Mouse (Mus musculus): ENCODE results near the gene Lrrc4b. TPM values are rescaled to one million over a fixed set of nuclear protein-coding genes. Genes with fewer than 3 reads are reported as not detected.

Gene Lrrc4b
- not detected in 2 replicates for total RNA-seq (2023)

DNA sequence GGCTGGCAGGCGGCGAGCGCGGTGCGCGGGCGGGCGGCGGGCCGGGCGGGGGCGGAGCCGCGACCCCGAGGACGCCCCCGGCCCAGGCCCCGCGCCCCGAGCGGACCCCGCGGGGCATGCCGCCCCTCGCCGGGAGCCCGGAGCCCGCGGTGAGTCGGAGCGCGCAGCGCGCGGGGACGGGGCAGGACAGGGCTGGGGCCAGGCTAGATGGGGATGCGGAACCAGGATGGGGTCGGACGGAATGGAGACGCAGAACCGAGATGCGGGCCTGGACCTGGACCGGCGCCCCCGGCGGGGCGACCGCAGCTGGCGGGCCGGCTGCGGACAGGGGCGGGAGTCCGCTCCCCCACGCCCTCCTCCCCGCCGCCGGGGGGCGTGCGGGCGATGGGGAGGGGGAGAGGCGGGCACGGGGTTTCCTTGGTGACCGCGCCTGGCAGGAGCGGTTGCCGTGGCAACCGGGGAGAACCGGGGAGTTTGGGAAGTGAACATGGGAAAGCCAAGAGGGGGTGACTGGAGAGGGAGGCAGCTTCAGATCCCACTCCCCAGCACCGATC, at the start of gene Lrrc4b:
Lrrc4b (plus strand) TSS at position 51 of the 554 bp plus-strand sequence.

DNA sequence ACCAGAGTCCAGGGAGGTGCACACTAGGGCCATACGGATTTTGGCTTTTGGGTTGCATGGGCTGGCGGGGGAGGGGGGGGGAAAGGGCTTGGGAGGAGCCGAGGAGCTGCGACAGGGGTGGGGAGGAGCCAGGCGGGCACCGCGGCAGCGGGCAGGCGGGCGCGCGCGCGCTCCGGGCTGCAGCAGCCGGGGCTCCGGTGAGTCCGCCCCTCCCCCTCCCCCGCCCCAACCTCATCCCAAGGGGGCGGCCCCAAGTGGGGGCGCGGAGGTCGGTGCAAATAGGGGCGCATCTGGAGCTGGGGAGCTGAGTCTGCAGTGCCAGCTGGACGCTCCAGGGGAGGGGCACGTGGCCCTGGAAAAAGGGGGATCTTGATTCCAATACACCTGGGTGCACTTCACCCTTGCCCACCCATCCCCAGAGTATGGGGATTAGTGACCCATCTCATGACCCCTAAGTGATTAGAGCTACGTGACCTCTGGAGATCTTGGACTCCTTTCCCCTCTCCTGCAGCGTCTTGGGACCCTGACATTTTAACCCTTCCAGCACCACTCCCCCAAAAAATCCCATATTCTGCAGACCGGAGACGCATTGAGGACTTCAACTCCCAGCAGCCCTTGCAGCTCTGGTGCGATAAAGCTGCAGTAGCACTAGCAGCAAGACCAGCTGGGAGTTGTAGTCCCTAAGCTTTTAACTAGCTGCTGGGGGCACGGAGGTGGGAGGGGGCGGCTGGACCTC, 44.7 kb upstream of the Lrrc4b start, which contains the start of gene Syt3:
Syt3 (plus strand) TSS at position 123 of the 736 bp plus-strand sequence.

DNA sequence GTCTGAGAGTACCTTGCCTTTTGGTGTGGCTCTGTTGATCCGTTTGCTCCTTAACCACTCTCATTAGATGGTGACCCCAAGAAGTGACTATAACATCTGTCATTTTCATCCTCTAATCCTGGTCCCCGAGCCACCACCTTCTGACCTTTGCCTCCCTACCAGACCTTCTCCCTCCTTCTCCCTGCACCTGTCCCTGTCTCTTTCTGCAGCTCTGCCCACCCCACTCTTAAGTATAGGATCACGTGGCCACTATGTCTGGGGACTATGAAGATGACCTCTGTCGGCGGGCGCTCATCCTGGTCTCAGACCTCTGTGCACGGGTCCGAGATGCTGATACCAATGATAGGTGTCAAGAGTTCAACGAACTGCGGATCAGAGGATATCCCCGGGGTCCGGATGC, 43.1 kb upstream of the Lrrc4b start, which contains the start of gene 1700008O03Rik:
1700008O03Rik (minus strand) TSS at position 101 of the 400 bp plus-strand sequence.

DNA sequence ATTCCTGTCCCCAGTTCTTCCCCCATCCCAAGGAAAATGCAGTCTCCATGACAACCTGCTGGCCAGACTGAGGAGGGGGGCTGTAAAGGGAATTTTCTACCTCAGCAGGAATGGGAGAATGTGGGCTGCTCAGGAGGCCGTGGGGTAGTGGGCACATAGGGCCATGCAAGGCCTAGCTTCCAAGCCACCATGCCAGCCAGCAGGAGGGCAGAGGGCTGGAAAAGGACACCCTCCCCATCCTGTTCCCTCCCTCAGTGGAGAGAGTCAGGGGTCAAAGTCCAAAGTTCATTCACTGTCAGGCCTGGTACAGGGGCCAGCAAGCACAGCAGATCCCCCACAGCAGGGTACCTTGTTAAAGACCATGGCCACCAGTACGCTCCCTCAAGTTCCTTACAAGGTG, 36.3 kb downstream of the Lrrc4b start, which contains the start of gene Aspdh:
Aspdh (plus strand) TSS at position 281 of the 400 bp plus-strand sequence.

DNA sequence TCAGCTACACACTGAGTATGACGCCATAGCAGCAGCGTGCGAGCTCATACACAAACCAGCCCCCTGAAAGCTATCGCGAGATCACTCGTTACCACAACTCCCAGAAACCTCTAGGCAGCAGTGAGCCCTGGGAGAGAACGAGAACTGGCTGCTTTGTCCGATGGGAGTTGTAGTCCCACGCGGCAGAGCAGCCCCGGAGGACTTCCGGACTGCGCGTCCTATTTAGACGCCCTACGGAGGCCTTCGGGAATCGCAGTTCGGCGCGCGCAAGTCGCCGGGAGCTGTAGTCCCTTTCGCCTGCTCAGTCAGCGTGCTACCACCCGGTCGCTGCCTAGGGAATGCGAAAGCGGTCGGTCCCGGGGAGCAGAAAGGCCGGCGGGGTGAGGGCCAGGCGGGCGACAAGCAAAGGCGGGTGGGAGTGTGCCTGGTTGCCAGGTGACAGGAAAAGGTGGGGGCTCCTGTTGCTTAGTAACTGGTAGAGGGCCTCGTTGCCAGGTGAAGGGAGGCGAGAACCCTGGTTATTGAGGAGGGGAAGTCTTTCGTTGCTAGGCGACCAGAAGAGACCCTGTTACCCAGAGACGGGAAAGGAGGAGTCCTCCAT, 39.1 kb downstream of the Lrrc4b start, which contains the start of gene Josd2:
Josd2 (plus strand) TSS at position 170 of the 601 bp plus-strand sequence.

DNA sequence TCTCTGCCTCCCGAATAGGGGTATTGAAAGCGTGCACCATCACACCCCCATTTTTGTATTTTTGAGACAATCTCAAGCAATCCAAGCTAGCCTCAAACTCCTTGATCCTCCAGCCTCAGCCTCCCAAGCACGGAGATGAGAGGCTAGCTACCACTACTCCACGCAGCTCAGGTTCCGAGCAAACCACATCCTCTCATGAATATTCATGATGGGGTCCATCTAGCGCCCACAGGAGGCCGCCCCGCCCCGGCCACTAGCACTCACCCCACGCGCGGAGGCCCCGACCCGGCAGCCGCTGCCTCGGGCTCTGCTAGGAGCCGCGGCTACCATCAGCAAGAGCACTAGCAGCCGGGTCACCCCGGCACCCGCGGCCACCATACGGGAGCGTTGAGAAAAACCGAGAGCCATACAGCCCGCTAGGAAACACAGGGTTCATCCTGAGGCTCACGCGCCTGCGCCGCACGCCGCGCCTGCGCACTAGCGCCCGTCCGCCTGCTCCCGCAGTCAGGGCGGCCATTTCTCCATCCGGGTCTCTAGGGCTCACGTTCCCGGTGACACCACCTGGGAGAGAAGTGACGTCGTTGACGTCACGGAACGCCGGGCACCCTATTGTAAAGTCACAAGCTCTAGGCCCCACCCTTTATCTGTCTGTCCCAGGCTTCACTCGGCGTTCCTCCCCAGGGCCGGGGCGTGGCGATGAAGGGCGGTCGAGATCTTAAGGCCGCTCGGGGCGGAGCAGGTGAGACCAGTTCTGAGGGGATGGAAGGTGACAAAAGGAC, 67.4 kb downstream of the Lrrc4b start, which contains the start of the genes Emc10 and Fam71e1:
Emc10 (minus strand) TSS at position 538 of the 779 bp plus-strand sequence.
Fam71e1 (plus strand) TSS at position 590 of the 779 bp plus-strand sequence.

Other genes with a start within 250 kb of the Lrrc4b start
- not detected in 2 replicates for gene Klk1b24, start 240.8 kb upstream of the Lrrc4b start, total RNA-seq (2023)
- not detected in 2 replicates for gene Klk1b3, start 230.8 kb upstream of the Lrrc4b start, total RNA-seq (2023)
- gene Klk1b4, start 221.6 kb upstream of the Lrrc4b start, total RNA-seq (2023): not detected in 2 replicates
- not detected in 2 replicates for gene Klk1b5, start 213.1 kb upstream of the Lrrc4b start, total RNA-seq (2023)
- gene Klk1, start 203.7 kb upstream of the Lrrc4b start, total RNA-seq (2023): not detected in 2 replicates
- gene Gm36864, start 192.8 kb upstream of the Lrrc4b start, total RNA-seq (2023): not detected in 2 replicates
- gene 1700028J19Rik, start 182.3 kb upstream of the Lrrc4b start, total RNA-seq (2023): 1.9 and 3.0 TPM in 2 replicates
- 19.9 and 27.3 TPM in 2 replicates for gene 2410002F23Rik, start 182.3 kb upstream of the Lrrc4b start, total RNA-seq (2023)
- gene Acp4, start 171.6 kb upstream of the Lrrc4b start, total RNA-seq (2023): not detected in 2 replicates
- not detected in 2 replicates for gene Gm15517, start 167.6 kb upstream of the Lrrc4b start, total RNA-seq (2023)
- 0.29 and 0.51 TPM in 2 replicates for gene Clec11a, start 122.1 kb upstream of the Lrrc4b start, total RNA-seq (2023)
- gene Shank1, start 118.8 kb upstream of the Lrrc4b start, total RNA-seq (2023): 0.32 and 0.34 TPM in 2 replicates
- gene Syt3, start 44.9 kb upstream of the Lrrc4b start, total RNA-seq (2023): 0.41 TPM in 1 of 2 replicates, not detected in the other
- gene 1700008O03Rik, start 43.2 kb upstream of the Lrrc4b start, total RNA-seq (2023): not detected in 2 replicates
- not detected in 2 replicates for gene Aspdh, start 36.4 kb downstream of the Lrrc4b start, total RNA-seq (2023)
- 14.6 and 17.8 TPM in 2 replicates for gene Josd2, start 39.0 kb downstream of the Lrrc4b start, total RNA-seq (2023)
- gene Emc10, start 67.5 kb downstream of the Lrrc4b start, total RNA-seq (2023): 23.0 and 29.1 TPM in 2 replicates
- gene Fam71e1, start 67.6 kb downstream of the Lrrc4b start, total RNA-seq (2023): 1.5 and 3.9 TPM in 2 replicates
- 0.41 and 0.88 TPM in 2 replicates for gene Mybpc2, start 95.6 kb downstream of the Lrrc4b start, total RNA-seq (2023)
- 2.8 and 6.0 TPM in 2 replicates for gene Spib, start 103.1 kb downstream of the Lrrc4b start, total RNA-seq (2023)
- 38.8 and 52.2 TPM in 2 replicates for gene Pold1, start 119.8 kb downstream of the Lrrc4b start, total RNA-seq (2023)
- 406 and 408 TPM in 2 replicates for gene Nr1h2, start 124.9 kb downstream of the Lrrc4b start, total RNA-seq (2023)
- gene Napsa, start 143.4 kb downstream of the Lrrc4b start, total RNA-seq (2023): 124 and 134 TPM in 2 replicates
- gene Kcnc3, start 161.6 kb downstream of the Lrrc4b start, total RNA-seq (2023): 0.73 and 1.1 TPM in 2 replicates
- not detected in 2 replicates for gene Myh14, start 241.8 kb downstream of the Lrrc4b start, total RNA-seq (2023)

Measured in neutrophil, adult 65 days (primary cell).